Mouse (Mus musculus): Measurements from ENCODE around the gene Apobec3.

DNA sequence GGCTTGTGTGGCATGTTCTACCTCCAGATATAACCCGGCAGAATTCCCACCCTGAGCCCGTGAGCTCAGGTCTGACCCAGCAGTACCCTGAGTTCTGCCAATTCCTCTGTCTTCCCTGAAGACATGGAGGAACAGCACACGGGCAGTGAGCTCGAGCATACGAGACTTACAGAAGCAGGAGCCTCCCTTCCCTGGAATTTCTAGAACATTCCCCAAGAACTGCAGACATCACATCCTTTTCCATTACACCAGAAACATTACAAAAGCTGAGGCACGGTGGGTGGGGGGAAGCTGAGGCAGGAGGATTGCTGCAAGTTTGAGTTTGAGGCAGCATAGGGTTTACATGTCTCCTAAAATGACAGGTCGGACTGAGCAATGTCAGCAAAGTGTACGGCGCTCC is 31.6 kb upstream of the Apobec3 start:
- TF ChIP-seq CTCF (IDR thresholded peaks at IDR 0.05; ENCODE audit: low read depth, low read length), result no peak
- TF ChIP-seq POLR2A (IDR thresholded peaks at IDR 0.05; ENCODE audit: borderline replicate concordance, low read depth, low read length), result no peak

Measured in bone marrow macrophage, adult 2 months (primary cell).